Mouse (Mus musculus) embryonic fibroblast, embryonic 13.5 days (primary cell): ENCODE data around the gene Nab2. TPM values are rescaled to one million over a fixed set of nuclear protein-coding genes. Genes with fewer than 3 reads are reported as not detected.

Experiments used
- H3K27ac ChIP-seq: 2 replicates; pipeline ENCODE4 v1.5.1; 2012; ENCODE audit warnings: low read length, control low read depth, inconsistent platforms; ENCODE audit not compliant: insufficient read depth
- H3K4me1 ChIP-seq: 2 replicates; pipeline ENCODE4 v1.6.1; 2011; ENCODE audit warnings: low read length; ENCODE audit not compliant: control insufficient read depth, insufficient read depth
- H3K4me3 ChIP-seq: 2 replicates; pipeline ENCODE4 v1.5.1; 2011; ENCODE audit warnings: mild to moderate bottlenecking, control low read depth, low read length; ENCODE audit not compliant: insufficient read depth
- CTCF ChIP-seq: IDR thresholded peaks from 2 replicates; pipeline ENCODE4 v1.5.1; 2011; ENCODE audit warnings: mild to moderate bottlenecking, control low read depth, low read length, moderate library complexity, borderline replicate concordance; ENCODE audit not compliant: insufficient read depth
- POLR2A ChIP-seq: IDR thresholded peaks from 2 replicates; pipeline ENCODE4 v1.6.1; 2011; ENCODE audit warnings: low read depth, mild to moderate bottlenecking, control low read depth, low read length, moderate library complexity
- polyA plus RNA-seq: library from polyadenylated mRNA; stranded (reverse); fragments of >200 nt; gene quantifications from 2 replicates; pipeline ENCODE4 v1.2.4, GENCODE M21; 2011; ENCODE audit warnings: low read depth; ENCODE audit not compliant: missing spikeins, insufficient read length

Gene Nab2
- polyA plus RNA-seq: 69.7 and 77.8 TPM in 2 replicates

DNA sequence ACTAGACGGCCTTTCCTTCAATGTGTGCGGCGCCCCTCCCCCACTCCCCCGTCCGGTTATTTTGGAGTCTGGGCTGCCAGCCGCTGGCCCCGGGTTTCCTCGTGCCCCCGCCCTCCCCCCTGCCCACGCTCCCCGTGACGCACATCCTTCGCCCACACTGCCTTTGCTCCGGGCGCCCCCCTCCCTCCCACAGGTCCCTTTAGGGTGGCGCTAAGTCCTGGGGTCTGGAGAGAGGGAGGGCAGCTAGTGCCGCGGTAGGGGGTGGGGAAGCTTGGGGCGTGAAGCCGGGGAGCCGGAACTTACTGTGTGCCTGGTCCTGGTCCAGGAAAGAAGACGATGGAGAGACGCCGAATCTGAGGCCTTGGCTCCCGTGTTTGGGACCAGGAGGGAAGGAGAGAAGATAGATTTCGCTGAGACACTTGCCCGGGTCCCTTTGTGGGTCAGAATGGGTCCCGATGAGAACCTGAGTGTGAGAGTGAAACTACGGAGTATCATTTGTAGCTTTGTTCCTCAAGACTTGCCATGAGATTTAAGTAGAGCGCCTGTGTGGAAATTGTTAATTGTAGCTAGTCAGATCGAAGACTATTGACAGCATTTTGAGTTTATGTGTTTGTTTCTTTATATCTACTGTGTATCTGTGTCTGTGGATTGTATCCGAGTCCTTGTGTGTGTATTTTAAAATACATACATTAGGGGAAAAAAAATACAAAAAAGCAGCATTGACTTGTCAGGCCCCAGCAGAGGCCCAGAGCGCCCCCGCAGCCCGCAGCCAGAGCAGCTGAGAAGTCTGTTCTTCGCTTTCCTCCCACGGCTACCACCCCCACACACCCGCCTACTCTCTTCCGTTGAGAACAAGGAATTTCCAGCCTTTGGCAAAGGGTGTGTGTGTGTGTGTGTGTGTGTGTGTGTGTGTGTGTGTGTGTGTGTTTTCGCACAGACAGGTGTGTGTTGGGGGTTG lies at the start of gene Nab2:
Gene Nab2, minus strand, starts transcription at position 476 of the 958 bp plus-strand sequence.
- TF ChIP-seq CTCF (no peak), POLR2A (peak; percentile 89)
- Histone ChIP-seq H3K27ac (peak within 1 kb of the TSS; percentile 100), H3K4me1 (no peaks in the 10 kb centered on the region; the same call in 1 of the 2 replicates), H3K4me3 (peak within 1 kb of the TSS; percentile 49)

DNA sequence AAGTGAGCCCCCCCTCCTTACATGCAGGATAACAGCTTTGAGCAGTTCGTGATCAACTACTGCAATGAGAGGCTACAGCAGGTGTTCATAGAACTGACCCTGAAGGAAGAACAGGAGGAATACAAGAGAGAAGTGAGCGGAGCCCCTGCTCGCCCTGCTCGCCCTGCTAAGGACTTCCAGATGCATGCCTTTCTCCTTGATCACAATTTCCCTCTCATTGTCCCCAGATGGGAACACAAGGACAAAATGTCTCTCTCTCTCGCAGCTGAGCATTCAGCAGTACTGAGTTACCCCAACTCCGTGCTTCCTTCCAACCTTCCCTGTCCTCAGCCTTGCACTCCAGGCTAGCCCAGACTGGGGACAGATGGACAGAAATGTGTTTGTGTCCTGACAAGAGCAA lies 44.4 kb upstream of the Nab2 start:
- H3K4me3 ChIP-seq: no peak overlapping the region
- H3K4me1 ChIP-seq: no peaks in the 10 kb centered on the region
- H3K27ac ChIP-seq: no peak overlapping the region
- no peak for TF ChIP-seq POLR2A
- no peak for TF ChIP-seq CTCF

DNA sequence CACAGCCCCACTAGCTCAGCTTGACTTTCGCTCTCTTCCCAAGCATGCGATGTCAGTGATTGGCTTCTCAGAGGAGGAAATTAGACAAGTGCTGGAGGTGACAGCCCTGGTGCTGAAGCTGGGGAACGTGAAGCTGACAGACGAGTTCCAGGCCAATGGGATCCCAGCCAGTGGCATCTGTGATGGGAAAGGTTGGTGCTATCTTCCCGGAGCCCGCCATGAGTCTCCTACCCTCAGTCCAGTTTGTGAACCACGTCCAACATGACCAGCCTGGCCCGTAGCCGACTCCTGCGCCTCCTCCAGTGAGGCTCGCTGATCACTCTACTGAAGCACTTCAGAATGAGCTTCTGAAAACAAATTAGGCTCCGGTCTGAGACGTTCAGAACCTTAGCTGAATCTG lies 42.0 kb upstream of the Nab2 start:
- TF ChIP-seq POLR2A (no peak), CTCF (no peak)
- H3K4me3 ChIP-seq: no peak overlapping the region
- H3K4me1 ChIP-seq: no peaks in the 10 kb centered on the region
- no peak overlapping the region for H3K27ac ChIP-seq

DNA sequence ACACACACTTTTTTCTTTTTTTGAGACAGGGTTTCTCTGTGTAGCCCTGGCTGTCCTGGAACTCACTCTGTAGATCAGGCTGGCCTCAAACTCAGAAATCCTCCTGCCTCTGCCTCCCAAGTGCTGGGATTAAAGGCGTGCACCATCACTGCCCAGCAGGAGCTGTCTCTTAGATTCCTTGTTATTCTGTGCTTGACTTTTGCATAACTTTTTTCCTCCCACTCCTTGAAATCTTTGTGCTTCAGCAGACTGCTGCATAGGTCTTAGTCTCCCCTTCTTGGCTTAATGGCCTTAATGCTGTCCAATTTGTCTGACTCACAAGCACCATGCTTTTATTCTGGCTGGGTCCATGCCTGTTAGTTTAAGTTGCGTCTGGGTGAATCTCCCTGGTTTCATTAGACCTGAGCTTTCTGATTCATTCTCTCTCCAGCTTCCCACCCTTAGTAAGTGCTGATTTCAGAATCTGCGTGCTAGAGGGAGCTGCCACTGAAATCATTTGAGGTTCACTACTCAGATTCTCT lies 40.5 kb upstream of the Nab2 start:
- TF ChIP-seq POLR2A (no peak), CTCF (no peak)
- H3K4me3 ChIP-seq: no peak overlapping the region
- no peak overlapping the region for H3K27ac ChIP-seq
- H3K4me1 ChIP-seq: no peaks in the 10 kb centered on the region

DNA sequence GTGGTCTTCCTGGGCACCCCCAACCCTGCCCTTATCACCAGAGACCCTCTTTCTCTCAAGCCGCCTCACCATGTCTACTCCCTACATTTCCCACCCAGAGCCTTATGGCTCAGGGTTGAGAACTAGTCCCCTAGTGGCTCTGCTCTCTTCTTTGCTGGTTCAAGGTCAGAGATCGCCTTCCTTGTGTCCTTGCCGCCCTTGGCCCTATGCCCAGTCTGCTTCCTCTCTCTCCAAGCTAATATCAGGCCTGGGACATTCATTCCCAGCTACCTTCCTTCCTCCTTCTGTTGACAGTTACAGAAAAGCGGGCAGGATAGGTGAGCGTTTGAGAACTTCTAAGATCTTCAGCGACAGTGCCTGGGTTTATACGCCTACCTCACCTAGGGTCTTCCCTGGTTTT lies 39.4 kb upstream of the Nab2 start:
- no peak overlapping the region for H3K4me3 ChIP-seq
- H3K4me1 ChIP-seq: no peaks in the 10 kb centered on the region
- no peak overlapping the region for H3K27ac ChIP-seq
- no peak for TF ChIP-seq CTCF

DNA sequence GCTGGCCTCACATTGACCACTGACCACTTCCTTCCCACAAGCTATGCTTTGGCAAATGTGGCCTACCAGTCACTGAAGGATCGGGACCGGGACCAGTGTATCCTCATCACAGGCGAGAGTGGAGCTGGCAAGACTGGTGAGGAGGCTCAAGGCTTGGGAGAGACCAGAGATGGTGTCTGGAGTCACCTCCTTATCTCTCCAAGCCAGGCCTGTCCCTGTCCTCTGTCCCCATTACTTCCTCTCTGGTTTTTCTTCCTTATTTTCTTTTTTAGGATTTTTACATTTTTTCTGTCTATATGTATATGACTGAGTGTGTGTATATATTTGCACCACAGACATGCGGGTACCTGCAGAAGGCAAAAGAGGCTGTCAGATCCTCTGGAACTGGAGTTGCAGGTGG lies 37.4 kb upstream of the Nab2 start:
- Histone ChIP-seq H3K27ac (no peak overlapping the region), H3K4me3 (no peak overlapping the region), H3K4me1 (no peaks in the 10 kb centered on the region)
- TF ChIP-seq CTCF: no peak
- no peak for TF ChIP-seq POLR2A

DNA sequence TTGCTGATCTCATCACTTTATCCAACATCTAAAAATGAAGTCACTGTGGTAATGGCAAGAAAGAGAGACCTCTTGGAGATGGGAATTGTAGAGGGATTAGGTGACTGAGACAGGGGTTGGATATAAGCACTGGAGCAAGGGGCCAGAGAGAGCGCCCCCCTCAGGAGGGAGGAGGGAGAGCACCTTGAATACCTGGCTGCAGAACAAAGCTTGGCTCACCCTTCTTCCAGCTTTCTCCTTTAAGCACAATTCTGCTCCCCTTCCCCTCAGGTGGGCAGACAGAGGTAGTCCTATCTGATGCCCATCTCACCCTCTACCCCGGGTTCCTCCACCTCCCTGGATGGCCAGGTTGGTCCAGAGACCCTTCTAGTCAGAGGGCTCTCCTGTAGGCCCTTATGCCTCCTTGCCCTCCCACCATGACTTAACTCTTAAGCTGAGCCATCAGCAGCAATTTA lies 36.4 kb upstream of the Nab2 start, which contains the start of gene Myo1a:
Gene Myo1a, plus strand, starts transcription at position 405 of the 455 bp plus-strand sequence.
- Histone ChIP-seq H3K4me1 (no peaks in the 10 kb centered on the region), H3K4me3 (no peak within 1 kb of the TSS), H3K27ac (no peak within 1 kb of the TSS)
- TF ChIP-seq CTCF (no peak), POLR2A (no peak)

DNA sequence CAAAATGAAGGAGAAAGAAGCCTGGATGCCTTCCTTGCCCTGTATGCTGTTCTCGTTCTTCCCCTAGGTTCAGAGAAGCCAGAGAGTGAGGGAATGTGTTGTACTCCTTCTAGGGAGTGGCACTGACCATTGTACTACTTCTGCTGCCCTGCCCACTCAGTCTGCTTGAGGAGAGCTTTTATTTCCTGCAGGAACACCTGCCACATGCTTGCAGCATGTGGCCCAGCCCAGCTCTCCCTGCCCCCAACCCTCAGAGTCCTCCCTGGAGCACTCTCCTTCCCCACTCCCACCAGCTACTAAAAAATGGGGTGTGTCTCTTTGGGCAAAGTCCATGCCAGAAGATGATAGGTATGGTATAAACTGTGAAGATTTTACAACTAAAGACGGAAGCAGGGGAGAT lies 35.9 kb upstream of the Nab2 start:
- no peak overlapping the region for H3K27ac ChIP-seq
- H3K4me1 ChIP-seq: no peaks in the 10 kb centered on the region
- no peak overlapping the region for H3K4me3 ChIP-seq
- TF ChIP-seq CTCF (no peak), POLR2A (no peak)

DNA sequence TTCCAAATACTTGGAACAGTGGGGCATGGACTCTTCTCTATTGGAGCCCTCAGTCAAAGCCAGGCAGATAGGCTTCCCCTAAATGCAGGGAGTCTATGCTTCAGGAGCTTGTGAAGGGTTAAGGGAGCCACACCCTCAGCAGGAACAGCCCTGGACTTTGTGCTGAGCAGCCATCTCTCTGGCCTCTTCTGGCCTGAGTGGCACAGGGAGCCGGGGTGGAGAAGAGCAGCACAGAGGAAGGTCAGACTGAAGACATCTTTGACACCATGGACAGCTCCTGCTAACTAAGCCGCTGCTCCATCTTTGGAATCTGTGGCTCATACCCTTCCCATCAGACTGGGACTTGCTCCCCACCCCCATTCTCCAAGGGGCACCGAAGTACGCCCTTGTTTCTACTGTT lies 34.9 kb upstream of the Nab2 start:
- no peak overlapping the region for H3K27ac ChIP-seq
- H3K4me1 ChIP-seq: no peaks in the 10 kb centered on the region
- no peak for TF ChIP-seq CTCF
- TF ChIP-seq POLR2A: no peak
- no peak overlapping the region for H3K4me3 ChIP-seq

DNA sequence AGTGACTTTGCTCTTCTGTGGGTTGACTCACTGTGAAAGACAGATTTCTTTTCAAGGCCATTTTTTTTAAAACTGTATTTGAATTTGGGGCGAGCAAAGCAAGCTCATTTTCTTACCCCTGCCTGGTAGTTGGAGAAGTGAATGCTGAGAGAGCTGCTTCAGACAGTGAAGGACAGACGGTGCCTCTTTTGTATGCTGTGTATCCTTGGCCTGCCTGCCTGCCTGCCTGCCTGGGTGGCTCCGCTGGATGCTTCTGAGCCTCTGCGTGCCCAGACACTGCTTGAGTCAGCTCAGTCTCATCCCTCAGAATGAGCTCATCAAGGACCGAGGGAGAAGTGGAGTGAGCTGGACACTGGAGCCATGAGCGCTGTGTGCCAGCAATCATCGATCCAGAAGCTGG lies 30.6 kb upstream of the Nab2 start:
- Histone ChIP-seq H3K4me1 (no peaks in the 10 kb centered on the region), H3K4me3 (no peak overlapping the region), H3K27ac (no peak overlapping the region)
- TF ChIP-seq POLR2A (no peak), CTCF (no peak)

DNA sequence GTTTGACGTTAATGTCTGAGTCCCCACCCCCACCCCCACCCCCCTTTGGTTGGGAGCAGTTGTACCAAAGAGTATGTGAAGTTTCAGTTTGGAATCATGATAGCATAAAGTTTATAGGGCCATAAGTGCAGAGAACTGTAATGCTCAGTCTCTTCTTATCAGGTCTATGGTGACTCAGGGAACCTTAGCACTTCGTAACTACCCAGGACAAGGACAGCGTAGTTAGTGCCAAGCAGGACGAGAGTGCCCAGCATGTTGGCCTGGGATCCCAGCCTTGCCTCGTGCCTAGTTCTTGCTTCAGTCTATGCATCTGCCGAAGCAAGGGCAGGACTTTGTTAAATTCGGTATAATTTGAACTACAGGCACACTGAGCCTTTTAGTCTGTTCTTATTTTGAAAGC lies 27.4 kb upstream of the Nab2 start:
- H3K4me1 ChIP-seq: no peaks in the 10 kb centered on the region
- no peak for TF ChIP-seq POLR2A
- TF ChIP-seq CTCF: no peak

More for the DNA sequence above, 27.4 kb upstream of the Nab2 start:
- Histone ChIP-seq H3K27ac (no peak overlapping the region), H3K4me3 (no peak overlapping the region)
